Mouse (Mus musculus): ENCODE data around the gene Olfr533. TPM values are rescaled to one million over a fixed set of nuclear protein-coding genes. Genes with fewer than 3 reads are reported as not detected.
"Not testable (repeated sequence)": the region's sequence is repeated elsewhere in the genome, so short reads cannot be mapped to it uniquely, and the experiment has no call there.

Gene Olfr533
- total RNA-seq (2021) = not detected
- long read RNA-seq, experiment 1 = 0 reads
- long read RNA-seq, experiment 2 = 0 reads

DNA sequence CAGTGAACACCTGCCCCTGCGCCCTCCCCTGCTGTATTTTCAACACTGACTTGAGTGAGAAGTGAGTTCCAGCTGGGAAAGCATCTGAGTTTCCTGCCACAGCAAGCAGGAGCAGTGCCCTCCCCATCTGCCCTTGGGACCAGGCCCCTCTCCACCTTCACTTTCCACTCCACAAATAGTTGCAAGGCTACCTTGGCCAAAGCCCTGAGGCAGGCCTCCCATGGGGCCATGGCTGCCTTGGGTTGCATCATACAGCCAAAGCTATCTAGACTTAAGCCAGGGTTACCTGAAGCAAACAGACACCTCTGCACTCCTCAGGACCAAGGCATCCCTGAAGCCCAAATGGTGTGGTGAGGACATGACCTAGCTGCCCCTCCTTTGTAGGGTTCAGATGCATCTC lies at the start of gene Olfr533:
TSS of gene Olfr533 (plus strand) at position 301 of the 400 bp plus-strand sequence.
- intact Hi-C loops (cut with DNase I) = not testable (repeated sequence)

DNA sequence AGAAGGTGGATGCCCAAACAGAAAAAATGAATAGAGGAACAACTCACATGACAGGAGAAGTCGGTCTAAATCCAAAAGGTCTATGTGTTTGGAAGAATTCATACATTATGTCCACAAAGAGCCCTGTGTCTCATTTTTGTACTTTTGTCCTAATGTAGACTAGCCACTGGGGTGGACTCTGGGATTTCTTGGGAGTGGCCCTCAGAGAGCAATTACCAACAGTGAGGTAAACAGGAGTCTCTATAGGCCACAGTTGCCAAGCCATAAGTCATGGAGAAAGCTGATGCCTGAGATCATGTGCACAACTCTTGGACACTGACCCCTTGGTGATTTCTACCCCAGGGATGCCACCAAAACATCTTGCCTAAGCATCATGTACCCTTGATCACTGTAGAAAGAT lies 41.6 kb upstream of the Olfr533 start, which contains the start of gene Olfr532:
TSS of gene Olfr532 (minus strand) at position 101 of the 400 bp plus-strand sequence.
- intact Hi-C loops (cut with DNase I) = loop anchor here (2.0 kb wide), 1 partner anchor 27 kb away; no protein-coding TSS in a partner anchor
- DNase-seq = no peak

More for the DNA sequence above, at the start of gene Olfr533:
- not testable (repeated sequence) for DNase-seq

DNA sequence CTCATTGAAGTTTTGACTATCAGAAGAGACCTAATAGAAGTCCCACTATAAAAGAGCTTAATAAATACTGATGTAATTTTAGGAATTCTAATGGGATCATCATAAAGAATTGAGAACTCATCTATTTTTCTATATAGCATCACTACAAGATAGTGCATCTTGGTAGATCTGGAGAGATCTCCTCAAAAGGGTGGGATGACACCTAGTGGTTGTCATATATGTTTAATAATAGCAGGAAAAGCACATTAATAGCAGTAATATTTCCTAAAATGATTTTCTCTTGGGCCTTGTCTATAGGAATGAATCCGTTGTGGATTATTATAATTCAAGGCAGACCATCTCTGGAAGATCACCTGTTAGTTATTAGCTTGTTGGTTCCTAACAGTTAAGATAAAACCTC lies 20.0 kb upstream of the Olfr533 start:
- intact Hi-C loops (cut with DNase I) = no loop called here
- DNase-seq = no peak

DNA sequence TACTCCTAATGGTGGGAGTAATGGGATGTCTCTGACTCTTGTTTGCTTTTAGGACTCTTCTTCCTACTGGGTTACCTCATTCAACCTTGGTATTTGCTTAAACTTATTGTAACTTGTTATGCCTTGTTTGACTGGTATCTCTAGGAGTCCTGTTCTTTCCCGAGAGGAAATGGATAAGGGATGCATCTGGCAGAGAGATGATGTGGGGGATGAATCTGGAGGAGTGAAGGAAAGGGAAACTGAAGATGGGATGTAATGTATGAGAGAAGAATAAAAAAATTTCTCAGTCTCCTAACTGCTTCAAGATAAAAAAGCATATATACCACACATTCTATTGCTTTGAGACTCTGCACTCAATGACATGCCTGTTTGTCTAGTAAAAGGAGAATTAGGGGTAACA lies 14.7 kb downstream of the Olfr533 start:
- no peak for DNase-seq
- intact Hi-C loops (cut with DNase I) = no loop called here

DNA sequence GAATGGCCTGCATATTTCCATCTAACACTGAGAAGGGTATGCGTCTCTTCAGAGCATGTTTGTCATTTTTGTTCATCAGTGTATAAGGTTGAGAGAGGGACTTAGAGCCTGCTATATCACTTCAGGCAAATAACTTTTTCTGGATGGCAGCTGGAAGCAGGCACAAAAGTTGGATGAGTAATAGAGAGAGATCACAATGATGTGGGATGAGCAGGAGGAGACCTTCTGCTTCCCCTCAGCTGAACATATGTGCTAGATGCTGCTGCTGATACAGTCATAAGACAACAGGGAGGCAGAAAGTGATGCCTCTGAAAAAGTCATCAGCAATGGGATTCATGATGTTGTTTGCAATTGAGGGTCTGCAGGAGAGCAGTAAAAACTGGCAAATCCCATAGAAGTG lies 15.6 kb downstream of the Olfr533 start:
- intact Hi-C loops (cut with DNase I) = no loop called here
- DNase-seq = no peak

DNA sequence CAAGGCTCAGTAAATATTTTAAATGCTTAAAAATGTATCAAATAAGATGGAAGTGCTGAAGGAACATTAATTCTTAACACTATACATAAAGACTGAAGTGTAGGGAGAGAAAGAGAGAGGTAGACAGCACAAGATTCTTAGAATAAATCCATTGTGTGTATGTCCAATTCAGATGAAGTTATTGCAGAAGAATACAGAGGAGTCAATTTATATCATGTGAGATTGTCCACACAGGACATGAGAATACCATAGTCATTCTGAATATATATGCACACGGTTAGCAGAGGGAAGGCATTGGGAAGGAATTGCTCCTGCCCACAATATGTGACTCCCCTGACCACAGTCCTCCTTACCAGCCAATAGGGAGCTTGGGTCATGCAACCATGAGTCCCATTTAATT lies 20.7 kb downstream of the Olfr533 start, which contains the start of gene Olfr535:
TSS of gene Olfr535 (plus strand) at position 301 of the 400 bp plus-strand sequence.
- intact Hi-C loops (cut with DNase I) = no loop called here
- DNase-seq = no peak

DNA sequence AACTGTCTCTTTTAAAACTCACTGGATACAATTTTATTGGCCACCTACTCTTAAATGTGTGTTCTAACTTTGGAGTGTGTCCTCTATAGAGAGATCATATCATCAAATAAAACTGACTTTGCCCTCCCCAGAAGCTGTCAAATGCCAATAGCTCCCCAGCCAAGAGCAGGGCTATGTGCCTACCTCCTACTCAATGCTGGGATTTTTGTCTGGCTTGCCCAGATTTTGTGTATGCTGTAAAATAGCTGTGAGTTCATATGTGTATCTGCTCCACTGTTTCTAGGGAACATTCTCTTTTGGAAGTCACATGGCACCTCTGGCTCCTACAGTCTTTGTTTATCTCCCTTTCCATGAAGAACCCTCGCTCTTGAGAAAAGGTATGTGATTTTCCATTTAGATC lies 25.8 kb downstream of the Olfr533 start:
- intact Hi-C loops (cut with DNase I) = no loop called here

DNA sequence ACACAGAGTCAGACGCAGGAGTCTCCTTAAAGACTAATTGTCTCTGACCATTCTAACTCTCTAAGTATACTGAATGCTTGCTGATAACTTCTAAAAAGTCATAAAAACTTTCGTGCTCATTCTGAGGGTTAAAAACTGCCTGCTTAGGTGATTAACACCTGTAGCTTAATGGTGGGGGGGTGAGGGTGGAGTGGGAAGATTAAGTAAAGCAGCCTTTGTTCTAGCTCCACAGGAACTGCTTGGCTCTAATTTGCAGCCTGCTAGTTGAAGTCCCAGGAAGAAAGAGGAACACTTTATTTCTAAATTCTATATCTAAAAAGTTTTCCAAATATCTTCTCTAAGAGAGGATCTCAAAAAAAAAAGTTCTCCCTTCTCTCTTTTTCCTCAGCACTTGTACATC lies 31.1 kb downstream of the Olfr533 start:
- intact Hi-C loops (cut with DNase I) = no loop called here
- no peak for DNase-seq

More for the DNA sequence above, 25.8 kb downstream of the Olfr533 start:
- no peak for DNase-seq

DNA sequence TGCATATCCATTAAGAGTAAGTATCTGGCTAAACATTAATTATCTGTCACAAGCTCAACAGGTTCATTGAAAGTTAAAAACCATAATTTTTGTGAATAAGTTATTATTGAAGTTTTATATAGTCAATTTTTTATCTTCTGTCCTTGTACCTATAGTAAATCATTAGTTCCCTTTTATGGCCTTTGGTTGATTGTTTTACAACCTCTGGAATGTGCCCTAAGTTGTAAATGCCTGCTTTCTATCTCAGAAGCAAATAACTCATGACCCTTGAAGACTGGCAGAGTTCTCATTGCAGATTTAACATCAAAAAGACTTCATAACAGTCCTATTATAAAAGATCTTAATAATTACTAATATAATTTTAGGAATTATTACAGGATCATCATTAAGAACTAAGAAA lies 31.5 kb downstream of the Olfr533 start:
- intact Hi-C loops (cut with DNase I) = no loop called here

DNA sequence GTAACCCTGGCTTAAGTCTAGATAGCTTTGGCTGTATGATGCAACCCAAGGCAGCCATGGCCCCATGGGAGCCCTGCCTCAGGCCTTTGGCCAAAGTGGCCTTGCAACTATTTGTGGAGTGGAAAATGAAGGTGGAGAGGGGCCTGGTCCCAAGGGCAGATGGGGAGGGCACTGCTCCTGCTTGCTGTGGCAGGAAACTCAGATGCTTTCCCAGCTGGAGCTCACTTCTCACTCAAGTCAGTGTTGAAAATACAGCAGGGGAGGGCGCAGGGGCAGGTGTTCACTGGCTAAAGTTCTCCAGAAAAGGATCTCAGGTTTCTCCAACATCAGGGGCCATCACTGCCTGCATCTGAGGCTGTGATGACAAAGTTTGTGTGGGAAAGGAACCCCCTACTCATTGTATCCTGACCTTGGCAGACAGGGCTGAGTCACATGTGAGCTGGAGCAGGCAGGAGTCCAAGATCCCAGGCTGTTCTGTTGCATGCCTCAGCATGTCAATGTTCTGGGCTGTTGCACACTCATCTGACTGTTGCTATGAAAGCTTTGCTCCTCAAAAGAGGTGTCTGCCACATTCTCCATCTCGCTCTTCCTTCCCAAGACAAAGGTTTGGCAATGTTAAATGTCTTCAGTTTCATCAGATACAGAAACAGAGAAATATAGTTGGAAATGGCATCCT lies 44.3 kb downstream of the Olfr533 start, which contains the start of gene Olfr536:
TSS of gene Olfr536 (minus strand) at position 51 of the 676 bp plus-strand sequence.
- DNase-seq; intact Hi-C loops (cut with DNase I): not testable (repeated sequence)

More for the DNA sequence above, 31.5 kb downstream of the Olfr533 start:
- no peak for DNase-seq

Other genes starting within 250 kb of the Olfr533 start
- gene Cd163l1, start 245.1 kb upstream of the Olfr533 start, total RNA-seq (2021) = not detected
- gene 5830411N06Rik, start 216.1 kb upstream of the Olfr533 start, total RNA-seq (2021) = under 1 TPM in 1 of 2 experiments, not detected in 1; 0.10 TPM
- not detected for gene Olfr525, start 142.5 kb upstream of the Olfr533 start, total RNA-seq (2021)
- not detected for gene Olfr527, start 129.4 kb upstream of the Olfr533 start, total RNA-seq (2021)
- not detected for gene Olfr60, start 101.7 kb upstream of the Olfr533 start, total RNA-seq (2021)
- gene Olfr530, start 87.0 kb upstream of the Olfr533 start, total RNA-seq (2021) = not detected
- gene Olfr531, start 60.5 kb upstream of the Olfr533 start, total RNA-seq (2021) = not detected
- gene Olfr532, start 41.7 kb upstream of the Olfr533 start, total RNA-seq (2021) = not detected
- gene Olfr535, start 20.8 kb downstream of the Olfr533 start, total RNA-seq (2021) = not detected
- not detected for gene Olfr536, start 44.0 kb downstream of the Olfr533 start, total RNA-seq (2021)
- not detected for gene Olfr538, start 104.5 kb downstream of the Olfr533 start, total RNA-seq (2021)
- gene Olfr46, start 137.9 kb downstream of the Olfr533 start, total RNA-seq (2021) = not detected
- gene Olfr61, start 165.6 kb downstream of the Olfr533 start, total RNA-seq (2021) = not detected
- gene Olfr53, start 183.1 kb downstream of the Olfr533 start, total RNA-seq (2021) = not detected
- gene Olfr539, start 196.6 kb downstream of the Olfr533 start, total RNA-seq (2021) = not detected
- not detected for gene Olfr45, start 218.6 kb downstream of the Olfr533 start, total RNA-seq (2021)
- gene Olfr541, start 233.9 kb downstream of the Olfr533 start, total RNA-seq (2021) = not detected